Mouse (Mus musculus) hindbrain, embryonic 15.5 days (tissue): ENCODE measurements around the gene Ppp1r16b. TPM values are rescaled to one million over a fixed set of nuclear protein-coding genes. Genes with fewer than 3 reads are reported as not detected.

Experiments used
- ATAC-seq: fragments of 200-750 bp; cut with Nextera tagmentation; 2 replicates; pipeline ENCODE4 v1.8.0; 2017; ENCODE audit warnings: low read depth, moderate number of reproducible peaks, moderate TSS enrichment; ENCODE audit not compliant: low FRiP score
- H3K27ac ChIP-seq: fragments of 300-500 bp; sonication (generic); replicated peaks from 2 replicates; pipeline ENCODE4 v1.5.1; 2015; ENCODE audit warnings: mild to moderate bottlenecking, inconsistent platforms
- H3K27me3 ChIP-seq: fragments of 300-500 bp; sonication (generic); 2 replicates; pipeline ENCODE4 v1.6.1; 2015; ENCODE audit warnings: control low read depth, inconsistent platforms
- H3K36me3 ChIP-seq: fragments of 300-500 bp; sonication (generic); 2 replicates; pipeline ENCODE4 v1.6.1; 2015; ENCODE audit warnings: control low read depth, inconsistent platforms
- H3K4me1 ChIP-seq: fragments of 300-500 bp; sonication (generic); replicated peaks from 2 replicates; pipeline ENCODE4 v1.6.1; 2015; ENCODE audit warnings: control low read depth, inconsistent platforms
- H3K4me2 ChIP-seq: fragments of 300-500 bp; sonication (generic); 2 replicates; pipeline ENCODE4 v1.6.1; 2015; ENCODE audit warnings: moderate library complexity, mild to moderate bottlenecking, inconsistent platforms
- H3K4me3 ChIP-seq: fragments of 300-500 bp; sonication (generic); 2 replicates; pipeline ENCODE4 v1.5.1; 2015; ENCODE audit warnings: mild to moderate bottlenecking, inconsistent platforms
- H3K9ac ChIP-seq: fragments of 300-500 bp; sonication (generic); 2 replicates; pipeline ENCODE4 v1.6.1; 2015; ENCODE audit warnings: inconsistent platforms
- H3K9me3 ChIP-seq: fragments of 300-500 bp; sonication (generic); 2 replicates; pipeline ENCODE4 v1.6.1; 2016; ENCODE audit warnings: control low read depth, inconsistent platforms
- WGBS: fragments of 180-500 bp; shearing (Covaris S2); methylation state at CpG from one replicate; pipeline ENCODE4 v1.1.7; 2015; 5-methylcytosine and 5-hydroxymethylcytosine counted together
- polyA plus RNA-seq: library from polyadenylated mRNA; unstranded; fragments of >200 nt; fragmentation: Nextera tagmentation; extraction: Ambion mirVana; gene quantifications from 2 replicates; pipeline ENCODE4 v1.2.1, GENCODE M21; 2015

The Ppp1r16b gene
- polyA plus RNA-seq, 1 experiment from 2014 or later = 23.4 TPM

DNA sequence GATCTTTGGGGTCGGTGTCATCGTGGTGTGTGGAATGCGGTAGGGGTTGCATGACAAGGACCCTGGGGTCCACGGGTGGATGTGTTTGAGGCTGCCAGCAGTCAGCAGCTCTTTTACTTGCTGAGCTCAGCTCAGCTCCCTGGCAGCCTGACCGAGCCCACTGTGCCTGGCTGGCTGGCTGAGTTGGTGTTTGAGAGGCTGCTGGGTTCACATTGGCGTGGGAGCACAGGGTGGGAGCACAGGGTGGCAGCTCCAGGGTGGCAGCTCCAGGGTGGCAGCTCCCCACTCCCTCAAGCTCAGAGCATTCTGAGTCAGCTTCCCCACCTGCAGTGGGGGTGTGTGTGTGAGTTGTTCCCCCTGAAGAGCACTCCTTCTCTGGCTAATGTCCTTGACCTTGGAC is 34.7 kb downstream of the Ppp1r16b start:
- ATAC-seq = no peak
- 85% methylated on average over 6 of the region's 6 CpGs for WGBS

DNA sequence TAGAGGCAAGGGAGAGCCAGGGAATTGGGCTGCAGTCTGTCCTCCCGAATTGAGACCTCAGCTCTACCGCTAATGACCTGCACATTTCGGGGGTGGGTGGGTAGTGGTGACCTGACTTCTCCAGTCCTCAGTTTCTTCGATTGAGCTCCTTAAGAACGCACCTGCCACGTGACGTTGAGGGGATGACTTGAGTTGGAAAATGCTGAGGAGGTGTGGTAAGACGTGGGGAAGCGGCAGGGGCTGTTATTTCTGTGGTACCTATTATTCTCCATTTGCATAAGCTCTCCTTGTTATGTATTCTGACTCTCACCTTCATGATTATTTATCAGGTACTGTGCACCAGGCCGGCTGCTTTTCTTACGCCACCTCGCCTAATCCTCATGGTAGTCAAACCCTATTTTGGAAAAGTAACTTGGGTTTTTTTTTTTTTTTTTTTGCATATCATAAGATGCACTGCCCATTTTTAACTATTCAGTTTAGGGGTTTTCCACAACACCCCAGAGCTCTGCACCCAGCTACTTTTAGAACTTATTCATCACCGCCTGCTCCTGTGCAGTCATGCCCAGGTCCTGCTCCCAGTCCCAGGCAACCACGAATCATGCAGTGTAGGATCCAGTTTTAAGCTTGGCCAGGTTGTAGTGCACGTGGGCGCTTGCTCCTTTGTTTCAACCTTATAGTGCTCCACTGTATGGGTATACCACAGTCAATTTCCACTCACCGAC is 35.5 kb downstream of the Ppp1r16b start:
- Histone ChIP-seq H3K9me3 (no peaks in the 10 kb centered on the region), H3K4me3 (no peak overlapping the region), H3K9ac (no peak overlapping the region), H3K27me3 (no peaks in the 10 kb centered on the region), H3K27ac (no peak overlapping the region), H3K4me1 (no peaks in the 10 kb centered on the region), H3K4me2 (no peak overlapping the region), H3K36me3 (no peaks in the 10 kb centered on the region)
- no peak for ATAC-seq
- 89% methylated on average over 17 of the region's 17 CpGs for WGBS

More for the DNA sequence above, 34.7 kb downstream of the Ppp1r16b start:
- Histone ChIP-seq H3K9ac (no peak overlapping the region), H3K27me3 (no peaks in the 10 kb centered on the region), H3K27ac (no peak overlapping the region), H3K4me2 (no peak overlapping the region), H3K36me3 (no peaks in the 10 kb centered on the region), H3K4me1 (no peaks in the 10 kb centered on the region), H3K9me3 (no peaks in the 10 kb centered on the region), H3K4me3 (no peak overlapping the region)

DNA sequence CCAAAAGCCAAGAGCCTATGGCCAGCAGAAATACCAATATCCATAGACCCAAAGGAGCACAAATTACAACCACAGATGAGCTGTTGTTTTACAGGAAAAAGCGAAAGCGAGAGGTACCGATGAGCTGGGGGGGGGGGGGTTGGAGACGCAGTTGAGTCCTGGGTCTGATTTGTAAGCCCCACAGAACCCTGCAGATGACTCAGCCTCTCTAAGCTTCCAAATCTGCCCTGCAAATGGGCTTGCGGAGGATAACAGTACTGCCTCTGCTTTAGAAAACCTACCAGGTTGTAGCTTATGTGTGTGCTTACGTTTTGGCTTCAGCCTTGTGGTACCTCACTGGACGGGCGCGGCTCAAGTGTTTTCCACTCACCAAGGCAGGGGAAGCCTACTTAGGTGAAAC is 36.3 kb downstream of the Ppp1r16b start:
- 97% methylated on average over 9 of the region's 9 CpGs for whole genome bisulfite sequencing
- Histone ChIP-seq H3K9me3 (no peaks in the 10 kb centered on the region), H3K27me3 (no peaks in the 10 kb centered on the region), H3K4me1 (no peaks in the 10 kb centered on the region), H3K9ac (no peak overlapping the region), H3K36me3 (no peaks in the 10 kb centered on the region), H3K4me3 (no peak overlapping the region), H3K4me2 (no peak overlapping the region), H3K27ac (no peak overlapping the region)
- no peak for ATAC-seq

DNA sequence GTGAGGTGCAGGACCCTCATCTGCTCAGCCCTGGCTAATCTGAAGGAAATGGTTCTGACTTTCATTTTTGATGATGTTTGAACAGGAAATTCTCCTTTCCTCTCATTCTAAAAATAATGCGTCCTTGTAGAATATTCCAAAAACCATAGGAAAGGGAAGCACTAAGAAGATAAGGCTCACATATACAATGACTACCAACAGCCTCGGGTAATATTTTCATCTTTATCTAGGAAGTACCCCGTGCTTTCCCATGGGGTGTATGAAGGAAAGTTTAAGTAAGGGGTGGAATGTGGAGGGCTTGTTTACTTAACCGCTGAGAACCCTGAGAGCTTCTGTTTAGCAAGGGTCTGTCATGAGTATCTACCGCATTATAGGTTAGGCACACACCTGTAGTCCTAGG is 37.0 kb downstream of the Ppp1r16b start:
- Histone ChIP-seq H3K4me1 (no peaks in the 10 kb centered on the region), H3K27me3 (no peaks in the 10 kb centered on the region), H3K27ac (no peak overlapping the region), H3K9ac (no peak overlapping the region), H3K4me3 (no peak overlapping the region), H3K4me2 (no peak overlapping the region), H3K36me3 (no peaks in the 10 kb centered on the region), H3K9me3 (no peaks in the 10 kb centered on the region)
- whole genome bisulfite sequencing = 87% methylated on average over 5 of the region's 5 CpGs
- ATAC-seq = no peak

DNA sequence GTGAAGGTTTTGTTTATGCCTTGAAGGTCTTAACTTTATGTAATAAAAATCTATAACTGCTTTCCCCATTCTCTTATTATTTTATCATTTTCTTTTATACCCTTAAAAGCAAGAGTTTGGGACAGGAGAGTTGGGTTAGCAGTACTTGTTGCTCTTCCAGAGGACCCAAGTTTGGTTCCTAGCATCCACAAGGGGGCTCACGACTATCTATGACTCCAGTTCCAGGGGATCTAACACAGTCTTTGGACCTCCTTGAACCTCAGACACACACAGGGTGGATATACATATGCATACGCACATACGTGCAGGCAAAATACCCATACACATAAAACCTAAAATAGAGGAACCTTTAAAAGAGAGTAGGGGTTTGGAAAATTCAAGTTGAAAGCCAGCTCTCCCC is 39.5 kb downstream of the Ppp1r16b start:
- 71% methylated on average over 3 of the region's 3 CpGs for WGBS

DNA sequence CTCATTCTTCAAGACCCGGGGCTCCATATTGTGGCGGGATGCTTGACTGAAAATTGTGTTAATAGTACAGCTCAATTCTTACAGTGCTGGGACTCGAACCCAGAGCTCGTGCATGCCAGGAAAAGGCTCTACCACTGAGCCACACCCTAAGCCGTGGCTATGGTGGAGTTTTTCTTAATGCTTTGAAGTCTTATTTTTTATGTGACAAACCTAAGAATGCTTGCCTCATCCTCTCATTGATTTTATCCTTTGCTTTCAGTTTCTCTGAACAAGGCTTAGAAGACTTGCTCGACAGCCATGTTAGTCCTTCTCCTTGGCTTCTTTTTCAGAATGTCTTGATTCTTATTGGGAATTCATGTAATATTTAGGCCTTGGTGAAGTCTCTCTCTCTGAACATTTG is 40.3 kb downstream of the Ppp1r16b start:
- no peaks in the 10 kb centered on the region for H3K4me1 ChIP-seq
- no peak overlapping the region for H3K27ac ChIP-seq
- H3K27me3 ChIP-seq = no peaks in the 10 kb centered on the region
- ATAC-seq = no peak
- no peaks in the 10 kb centered on the region for H3K9me3 ChIP-seq
- H3K36me3 ChIP-seq = no peaks in the 10 kb centered on the region
- H3K4me3 ChIP-seq = no peak overlapping the region
- 89% methylated on average over 6 of the region's 6 CpGs for WGBS
- H3K4me2 ChIP-seq = no peak overlapping the region
- H3K9ac ChIP-seq = no peak overlapping the region

More for the DNA sequence above, 39.5 kb downstream of the Ppp1r16b start:
- no peaks in the 10 kb centered on the region for H3K36me3 ChIP-seq
- no peak for ATAC-seq
- no peaks in the 10 kb centered on the region for H3K4me1 ChIP-seq
- H3K9me3 ChIP-seq = no peaks in the 10 kb centered on the region
- H3K27me3 ChIP-seq = no peaks in the 10 kb centered on the region
- H3K4me3 ChIP-seq = no peak overlapping the region
- no peak overlapping the region for H3K27ac ChIP-seq
- H3K4me2 ChIP-seq = no peak overlapping the region
- H3K9ac ChIP-seq = no peak overlapping the region

DNA sequence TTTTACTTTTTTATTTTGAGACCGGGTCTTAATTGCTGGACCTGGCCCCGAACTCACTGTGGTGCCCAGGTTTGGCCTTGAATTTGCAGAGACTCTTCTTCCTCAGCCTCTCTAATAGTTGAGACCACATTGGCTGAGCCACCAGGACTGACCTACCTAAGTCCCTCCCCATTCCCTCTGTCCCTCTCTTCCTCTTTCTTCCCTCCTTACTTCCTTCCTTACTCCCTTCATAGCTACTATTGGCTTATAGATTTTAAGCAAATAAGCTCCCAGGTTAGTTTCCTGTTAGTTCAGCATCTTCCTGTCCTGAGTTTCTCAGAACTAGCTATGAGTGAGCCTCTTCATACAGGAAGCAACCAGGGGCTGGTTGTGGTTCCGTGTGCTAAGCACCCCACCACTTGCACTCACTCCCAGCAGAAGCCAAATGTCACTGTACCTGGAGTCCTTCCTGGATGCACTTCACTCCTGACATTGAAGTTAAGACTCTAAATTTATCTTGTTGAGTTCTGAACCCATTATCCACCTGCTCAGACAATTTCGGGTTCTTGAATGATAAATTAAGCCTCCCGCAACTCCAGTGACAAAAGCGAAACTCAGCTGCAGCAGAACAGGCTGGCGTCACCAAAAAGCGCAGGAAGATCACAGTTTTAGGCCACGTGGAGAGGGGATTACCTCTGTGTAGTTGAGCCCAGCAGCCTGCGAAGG is 41.7 kb downstream of the Ppp1r16b start:
- no peak overlapping the region for H3K4me3 ChIP-seq
- H3K27me3 ChIP-seq = no peaks in the 10 kb centered on the region
- H3K27ac ChIP-seq = no peak overlapping the region
- H3K36me3 ChIP-seq = no peaks in the 10 kb centered on the region
- no peak overlapping the region for H3K9ac ChIP-seq
- H3K4me2 ChIP-seq = no peak overlapping the region
- no peak for ATAC-seq
- no peaks in the 10 kb centered on the region for H3K9me3 ChIP-seq
- 89% methylated on average over 10 of the region's 10 CpGs for WGBS
- peaks cover 2% of the 10 kb centered on the region for H3K4me1 ChIP-seq

DNA sequence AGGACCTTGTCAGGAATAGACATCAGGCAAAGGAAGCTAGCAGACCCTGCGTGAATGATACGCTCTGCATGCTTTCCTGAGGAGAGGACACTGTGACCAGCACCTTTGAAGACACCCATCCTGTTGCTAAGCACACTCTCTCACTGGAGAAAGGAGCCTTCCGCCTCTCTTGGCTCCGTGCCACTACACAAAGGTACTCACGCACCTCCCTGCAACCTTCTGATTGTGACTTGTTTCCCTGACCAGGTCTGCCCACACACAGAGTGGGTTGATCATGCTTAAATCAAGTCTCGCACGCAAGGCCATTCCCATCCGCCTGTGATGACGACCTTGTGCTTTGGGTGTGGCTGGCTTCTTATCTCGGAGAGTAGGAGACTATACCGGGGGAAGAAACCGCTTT is 42.9 kb downstream of the Ppp1r16b start:
- no peak for ATAC-seq
- H3K4me1 ChIP-seq = peaks cover 10% of the 10 kb centered on the region
- 94% methylated on average over 12 of the region's 12 CpGs for WGBS
- H3K9ac ChIP-seq = no peak overlapping the region
- no peaks in the 10 kb centered on the region for H3K9me3 ChIP-seq
- no peak overlapping the region for H3K27ac ChIP-seq
- H3K27me3 ChIP-seq = no peaks in the 10 kb centered on the region
- H3K4me2 ChIP-seq = no peak overlapping the region
- no peak overlapping the region for H3K4me3 ChIP-seq
- no peaks in the 10 kb centered on the region for H3K36me3 ChIP-seq

DNA sequence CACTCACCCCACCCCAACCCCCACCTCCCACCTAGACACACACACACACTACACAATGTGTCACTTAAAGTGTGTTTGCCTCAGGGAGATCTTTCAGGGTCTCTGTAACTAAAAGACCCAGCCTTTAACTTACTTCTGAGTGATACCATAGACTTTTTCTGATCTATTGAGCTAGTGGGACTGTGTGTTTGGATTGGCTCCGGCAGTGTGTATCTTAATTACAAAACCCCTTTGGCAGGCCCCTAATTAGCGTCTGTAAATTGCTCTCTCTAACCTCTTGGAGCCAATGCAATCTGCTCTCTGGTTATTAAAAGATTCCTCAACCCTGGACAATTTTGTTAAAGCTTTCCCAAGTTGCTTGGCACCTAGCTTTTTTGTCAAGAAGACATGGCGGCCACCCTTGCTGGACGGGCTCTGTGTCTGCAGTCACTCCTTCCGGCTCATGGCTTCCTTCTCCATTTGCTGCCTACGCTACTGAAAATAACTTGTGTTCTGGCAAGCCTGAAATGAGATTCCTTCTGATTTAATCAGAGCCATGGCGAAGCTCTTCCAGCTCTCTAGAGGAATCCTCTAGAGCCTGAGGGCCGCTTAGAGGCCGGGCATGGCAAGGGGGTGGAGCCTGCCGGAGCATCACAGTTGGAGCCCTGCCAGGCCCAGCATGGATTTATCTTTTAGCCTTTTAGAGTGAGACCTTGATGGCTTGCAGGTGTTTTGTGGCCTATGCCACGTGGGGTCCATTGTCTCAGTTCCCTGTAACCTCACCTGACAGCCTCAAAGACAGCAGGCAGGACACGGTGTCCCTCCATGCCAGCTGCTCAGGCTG is 46.9 kb downstream of the Ppp1r16b start:
- Histone ChIP-seq H3K4me1 (peaks cover 10% of the 10 kb centered on the region), H3K36me3 (no peaks in the 10 kb centered on the region), H3K27ac (peak overlapping the region; percentile 63), H3K27me3 (no peaks in the 10 kb centered on the region), H3K9me3 (no peaks in the 10 kb centered on the region), H3K4me2 (no peak overlapping the region), H3K4me3 (no peak overlapping the region), H3K9ac (no peak overlapping the region)
- 24% methylated on average over 12 of the region's 12 CpGs for WGBS
- peak; percentile 35; the same call in 1 of the 2 replicates for ATAC-seq

DNA sequence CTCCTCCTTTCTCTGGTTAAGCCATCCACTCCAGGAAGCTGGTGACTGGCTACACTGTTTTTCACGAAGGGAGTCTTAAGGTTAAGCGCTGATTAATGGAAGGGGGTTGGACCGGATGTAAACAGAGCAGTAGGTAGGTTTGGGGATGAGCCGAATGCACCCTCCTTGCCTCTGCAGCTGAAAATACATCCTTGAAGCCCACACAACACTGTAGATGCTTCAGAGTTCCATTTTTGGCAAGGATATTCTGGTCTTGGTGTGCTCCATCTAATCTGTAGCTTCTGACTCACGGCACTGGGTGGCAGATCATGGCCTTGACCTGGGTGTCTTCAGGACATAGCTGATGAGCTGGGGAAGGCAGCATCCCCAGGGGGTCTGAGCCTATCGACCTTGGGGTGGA is 49.6 kb downstream of the Ppp1r16b start:
- Histone ChIP-seq H3K36me3 (no peaks in the 10 kb centered on the region), H3K4me1 (peaks cover 10% of the 10 kb centered on the region), H3K9me3 (no peaks in the 10 kb centered on the region), H3K4me2 (no peak overlapping the region), H3K4me3 (no peak overlapping the region), H3K9ac (no peak overlapping the region), H3K27ac (no peak overlapping the region), H3K27me3 (no peaks in the 10 kb centered on the region)
- no peak for ATAC-seq
- WGBS = 88% methylated on average over 6 of the region's 6 CpGs

DNA sequence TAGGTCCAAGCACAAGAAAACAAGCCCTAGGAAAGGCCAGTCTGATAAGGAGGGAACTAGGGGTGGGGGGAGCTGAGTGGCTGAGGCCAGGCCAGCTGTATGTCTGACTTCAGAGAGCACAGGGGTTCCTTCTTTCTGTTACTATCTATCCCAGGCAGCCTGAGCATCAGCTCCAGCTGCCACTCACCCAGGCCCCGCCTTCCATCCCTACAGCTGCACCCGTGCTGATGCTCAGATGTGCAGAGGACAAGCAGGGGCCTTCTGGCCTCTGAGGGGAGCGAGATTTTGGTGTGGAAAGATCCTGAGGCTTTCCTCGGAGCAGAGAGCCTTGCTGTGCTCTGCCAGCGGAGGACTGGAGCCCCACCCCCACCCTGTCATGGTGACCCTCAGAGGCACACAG is 50.9 kb downstream of the Ppp1r16b start:
- ATAC-seq = no peak
- Histone ChIP-seq H3K4me3 (no peak overlapping the region), H3K27ac (no peak overlapping the region), H3K27me3 (no peaks in the 10 kb centered on the region), H3K4me1 (peaks cover 10% of the 10 kb centered on the region), H3K9me3 (no peaks in the 10 kb centered on the region), H3K9ac (no peak overlapping the region), H3K36me3 (no peaks in the 10 kb centered on the region), H3K4me2 (no peak overlapping the region)
- WGBS = 16% methylated on average over 5 of the region's 5 CpGs
